20 mouse cellular contexts compared by ENCODE assay signal in genomic region chr1:160371696-160372095, GRCm38 (mm10).
DNase-seq lines count a peak whose midpoint lies in the region; ATAC-seq lines count a peak whose summit lies in the region.
"Had no signal": no experiment of that assay in that cellular context is flagged by ENCODE, and none has a peak within 500 bp of the region (broad histone marks: within the 10 kb centered on the region; RNA-seq: fewer than 3 reads in every experiment).

No protein-coding gene starts in this region.

- H3K4me2 ChIP-seq in midbrain, embryonic 15.5 days = no peak overlapping the region
- H3K4me2 ChIP-seq: embryonic facial prominence, embryonic 12.5 days; forebrain, embryonic 13.5 days; hindbrain, embryonic 12.5 days had no signal

- H3K9me3 ChIP-seq in midbrain, embryonic 15.5 days = no peaks in the 10 kb centered on the region
- H3K9me3 ChIP-seq: embryonic facial prominence, embryonic 12.5 days; forebrain, embryonic 13.5 days; hindbrain, embryonic 12.5 days had no signal

- peak; percentile 35; the same call in 1 of the 2 replicates for ATAC-seq in granulocyte monocyte progenitor cell, adult 5-6 weeks (replicated peaks; ENCODE audit: poor library complexity, severe bottlenecking)
- ATAC-seq in midbrain, embryonic 15.5 days (replicated peaks) = no peak
- ATAC-seq: forebrain, embryonic 13.5 days; forebrain, postnatal 0 days; hindbrain, embryonic 16.5 days had no signal

- no peak overlapping the region for H3K27ac ChIP-seq in midbrain, embryonic 15.5 days
- H3K27ac ChIP-seq: embryonic facial prominence, embryonic 12.5 days; forebrain, embryonic 13.5 days; hindbrain, embryonic 12.5 days had no signal

- H3K4me1 ChIP-seq in midbrain, embryonic 15.5 days = no peaks in the 10 kb centered on the region
- H3K4me1 ChIP-seq: embryonic facial prominence, embryonic 12.5 days; hindbrain, embryonic 12.5 days had no signal

- H3K9ac ChIP-seq in midbrain, embryonic 15.5 days = no peak overlapping the region
- H3K9ac ChIP-seq: embryonic facial prominence, embryonic 12.5 days; forebrain, embryonic 13.5 days; forebrain, postnatal 0 days; hindbrain, embryonic 12.5 days had no signal

- H3K36me3 ChIP-seq in midbrain, embryonic 15.5 days (replicated peaks) = no peaks in the 10 kb centered on the region
- H3K36me3 ChIP-seq: embryonic facial prominence, embryonic 12.5 days; hindbrain, embryonic 12.5 days had no signal

- DNase-seq in 3134 (ENCODE audit: extremely low read depth, insufficient read length, low spot score) (peak; percentile 35), 416B (ENCODE audit: low read depth) (peak; percentile 87), adipocyte (ENCODE audit: low spot score) (peak; percentile 45)
- no peak for DNase-seq in layer of hippocampus, postnatal 14 days (ENCODE audit: low spot score in 2 of 2)
- DNase-seq in testis, postnatal 10 days (ENCODE audit: low spot score) = no peak
- DNase-seq: adrenal gland, postnatal 10 days; cerebellum, adult 11-12 months; cerebellum, adult 9-10 months; cerebellum, postnatal 25 days; forebrain, postnatal 0 days; gastrocnemius, postnatal 14 days; heart, postnatal 10 days; heart, postnatal 4 days had no signal

- H3K27me3 ChIP-seq in midbrain, embryonic 15.5 days (replicated peaks) = no peaks in the 10 kb centered on the region
- H3K27me3 ChIP-seq: CH12.LX; embryonic facial prominence, embryonic 12.5 days; forebrain, embryonic 13.5 days; hindbrain, embryonic 12.5 days had no signal

- no peak overlapping the region for H3K4me3 ChIP-seq in midbrain, embryonic 15.5 days
- H3K4me3 ChIP-seq: embryonic facial prominence, embryonic 12.5 days; forebrain, embryonic 13.5 days; hindbrain, embryonic 12.5 days had no signal

Comparison
In these comparisons a context has a peak if more than half of its experiments do, and no peak if none do; other contexts are left out.
1. DNase-seq: peak in 3134 (single experiment), 416B (single experiment) and adipocyte (single experiment); none in layer of hippocampus, postnatal 14 days (0 of 2) and testis, postnatal 10 days (single experiment).